In the genomic region with DNA sequence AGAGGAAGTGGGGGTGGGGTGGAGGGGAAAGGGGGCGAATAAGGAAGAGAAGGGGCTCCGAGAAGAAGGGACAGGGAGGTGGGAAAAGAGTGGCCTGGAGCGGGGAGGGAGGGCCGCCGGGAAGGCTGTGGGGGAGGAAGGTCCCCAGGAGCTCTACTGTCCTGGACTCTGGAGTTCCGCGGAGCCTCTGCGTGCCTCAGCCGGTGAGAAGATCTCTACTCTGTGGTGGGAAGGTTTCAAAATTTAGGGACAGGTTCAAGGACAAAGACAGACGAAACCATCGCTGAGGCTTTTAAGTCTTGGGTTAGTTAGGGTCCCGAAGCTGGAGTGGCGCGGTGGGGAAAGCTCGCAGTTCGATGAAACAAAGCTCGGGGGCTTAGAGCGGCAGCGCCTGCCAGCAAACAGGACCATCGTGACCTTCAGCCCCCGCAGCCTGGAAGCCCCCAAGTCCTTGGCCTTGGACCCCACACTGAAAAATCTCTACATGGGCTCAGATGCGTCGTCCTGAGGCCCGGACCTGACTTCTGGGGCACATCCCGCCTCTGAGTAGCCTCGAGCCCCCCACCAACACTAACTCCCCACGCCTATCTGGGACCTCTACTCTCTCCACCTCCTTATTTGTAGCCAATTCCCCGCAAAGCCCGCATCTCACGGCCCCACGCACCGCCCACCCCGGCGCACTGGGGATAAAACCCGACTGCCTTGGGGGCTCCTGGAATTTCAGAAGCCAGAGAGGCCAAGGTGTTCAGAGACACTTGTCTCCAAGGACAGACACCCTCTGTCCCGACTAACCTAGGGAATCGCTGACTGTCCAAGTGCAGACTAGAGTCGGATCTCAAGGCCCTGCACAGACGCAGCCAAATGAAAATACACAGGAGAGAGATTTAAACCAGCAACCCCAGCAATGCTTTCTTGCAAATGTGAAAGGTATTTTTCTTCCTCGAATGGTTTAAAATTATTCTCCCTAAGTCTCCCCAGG, we compare ENCODE assay signal across 14 mouse cellular contexts. TPM values are rescaled to one million over a fixed set of nuclear protein-coding genes. Genes with fewer than 3 reads are reported as not detected.
A peak's percentile ranks its signal among the peaks of the same experiment; 100 is the strongest.
DNase-seq lines count a peak whose midpoint lies in the region; ATAC-seq and TF ChIP-seq lines count a peak whose summit lies in the region.
"Had no signal": no experiment of that assay in that cellular context is flagged by ENCODE, and none has a peak within 500 bp of the region (broad histone marks: within the 10 kb centered on the region; RNA-seq: fewer than 3 reads in every experiment).

No protein-coding gene starts in this region.

- no peak overlapping the region for H3K4me3 ChIP-seq in kidney, embryonic 15.5 days (replicated peaks)
- H3K4me3 ChIP-seq in embryonic facial prominence, embryonic 15.5 days (replicated peaks): 0 out of 2 replicates have a peak overlapping the region, but pooled peaks have one; percentile 6
- peak overlapping the region; percentile 52 for H3K4me3 ChIP-seq in small intestine, adult 2 months (ENCODE audit: low read depth, low read length)
- H3K4me3 ChIP-seq: midbrain, embryonic 12.5 days; neural tube, embryonic 12.5 days had no signal

- no peak for TF ChIP-seq POLR2A in small intestine, adult 2 months (IDR thresholded peaks at IDR 0.05; ENCODE audit: low read depth, low read length)

- H3K9me3 ChIP-seq in kidney, embryonic 15.5 days (replicated peaks): no peaks in the 10 kb centered on the region
- H3K9me3 ChIP-seq in embryonic facial prominence, embryonic 15.5 days (replicated peaks): no peaks in the 10 kb centered on the region
- H3K9me3 ChIP-seq: G1E; midbrain, embryonic 12.5 days; neural tube, embryonic 12.5 days had no signal

- no peak overlapping the region for H3K9ac ChIP-seq in kidney, embryonic 15.5 days
- no peak overlapping the region for H3K9ac ChIP-seq in embryonic facial prominence, embryonic 15.5 days
- H3K9ac ChIP-seq: midbrain, embryonic 12.5 days; neural tube, embryonic 12.5 days had no signal

- TF ChIP-seq CTCF in small intestine, adult 2 months (IDR thresholded peaks at IDR 0.05; ENCODE audit: extremely low read depth, insufficient read length, insufficient replicate concordance, low read depth, low read length): 0 out of 2 replicates have a peak, but pooled peaks have one; percentile 3

- ATAC-seq in kidney, embryonic 15.5 days (replicated peaks; ENCODE audit: low FRiP score): no peak
- ATAC-seq in embryonic facial prominence, embryonic 15.5 days (ENCODE audit: insufficient number of reproducible peaks, low FRiP score, low TSS enrichment, low read depth): no peak
- ATAC-seq: inflammation-experienced regulatory T-cells, adult 6 months had no signal

- under 1% methylated on average over 40 of the region's 40 CpGs for WGBS in kidney, embryonic 15.5 days
- WGBS in embryonic facial prominence, embryonic 15.5 days: 2% methylated on average over 40 of the region's 40 CpGs
- 4% methylated on average over 40 of the region's 40 CpGs for WGBS in small intestine, adult 2 months

- peak; percentile 15 to 21 for DNase-seq in cerebellum, postnatal 14 days
- no peak for DNase-seq in cerebellum, postnatal 4 days (ENCODE audit: low spot score in 2 of 2)
- DNase-seq in kidney, postnatal 14 days: no peak
- DNase-seq in kidney, postnatal 10 days: no peak
- no peak for DNase-seq in embryo, embryonic 10 days (ENCODE audit: low spot score)
- DNase-seq: cerebellum, adult 9-11 months; lung, adult 18-20 months had no signal

- peaks cover 17% of the 10 kb centered on the region for H3K4me1 ChIP-seq in kidney, embryonic 15.5 days
- H3K4me1 ChIP-seq in embryonic facial prominence, embryonic 15.5 days: peaks cover 6% of the 10 kb centered on the region; the same call in 1 of the 2 replicates
- no peaks in the 10 kb centered on the region; the same call in 1 of the 2 replicates for H3K4me1 ChIP-seq in small intestine, adult 2 months (ENCODE audit: control insufficient read depth, insufficient read depth, insufficient read length, low read length)
- H3K4me1 ChIP-seq: neural tube, embryonic 12.5 days had no signal

- H3K27me3 ChIP-seq in kidney, embryonic 15.5 days: peaks cover 98% of the 10 kb centered on the region
- peaks cover 94% of the 10 kb centered on the region for H3K27me3 ChIP-seq in embryonic facial prominence, embryonic 15.5 days
- peaks cover 80% of the 10 kb centered on the region for H3K27me3 ChIP-seq in small intestine, adult 2 months (ENCODE audit: control insufficient read depth, insufficient read depth, low read length)

- H3K36me3 ChIP-seq in kidney, embryonic 15.5 days: no peaks in the 10 kb centered on the region
- H3K36me3 ChIP-seq in embryonic facial prominence, embryonic 15.5 days: no peaks in the 10 kb centered on the region
- H3K36me3 ChIP-seq in small intestine, adult 2 months (ENCODE audit: control insufficient read depth, insufficient read depth, low read length): no peaks in the 10 kb centered on the region
- H3K36me3 ChIP-seq: G1E; midbrain, embryonic 12.5 days; neural tube, embryonic 12.5 days had no signal

- no peak overlapping the region for H3K27ac ChIP-seq in kidney, embryonic 15.5 days
- H3K27ac ChIP-seq in embryonic facial prominence, embryonic 15.5 days (replicated peaks): no peak overlapping the region
- peak overlapping the region; percentile 74 for H3K27ac ChIP-seq in small intestine, adult 2 months (ENCODE audit: insufficient read depth, low read depth, low read length)
- H3K27ac ChIP-seq: midbrain, embryonic 12.5 days; neural tube, embryonic 12.5 days had no signal

- 0 out of 2 replicates have a peak overlapping the region, but pooled peaks have one; percentile 7 for H3K4me2 ChIP-seq in kidney, embryonic 15.5 days
- H3K4me2 ChIP-seq in embryonic facial prominence, embryonic 15.5 days (replicated peaks): no peak overlapping the region
- H3K4me2 ChIP-seq: midbrain, embryonic 12.5 days; neural tube, embryonic 12.5 days had no signal

RNA-seq across cellular contexts. Expression of a gene that starts 5.3 kb away (rescaled TPM):
- polyA plus RNA-seq in kidney, embryonic 15.5 days (2015; fragmentation: Nextera tagmentation; extraction: Ambion mirVana): 0.26 and 0.48 TPM in 2 replicates
- polyA plus RNA-seq in embryonic facial prominence, embryonic 15.5 days (2015; fragmentation: Nextera tagmentation; extraction: Ambion mirVana): 2.7 and 3.4 TPM in 2 replicates
- 12.3 and 24.9 TPM in 2 replicates for polyA plus RNA-seq in small intestine, adult 2 months (2012; rRNA removed)
- polyA plus RNA-seq: G1E; inflammation-experienced regulatory T-cells, adult 6 months; neural tube, embryonic 12.5 days had no signal

Comparison
In these comparisons a context has a peak if more than half of its experiments do, and no peak if none do; other contexts are left out.
1. DNase-seq: peak in cerebellum, postnatal 14 days (2 of 2); none in cerebellum, postnatal 4 days (0 of 2), kidney, postnatal 14 days (single experiment), kidney, postnatal 10 days (single experiment) and embryo, embryonic 10 days (single experiment).